Mouse (Mus musculus): ENCODE data around the gene Fam78b. TPM values are rescaled to one million over a fixed set of nuclear protein-coding genes. Genes with fewer than 3 reads are reported as not detected.

Gene Fam78b
- 1.8 TPM for polyA plus RNA-seq (2014; fragmentation: Illumina TruSeq; extraction: RNeasy Lipid Tissue Mini Kit (QIAGEN cat#74804); ENCODE audit: insufficient read depth, low read depth, low replicate concordance)

DNA sequence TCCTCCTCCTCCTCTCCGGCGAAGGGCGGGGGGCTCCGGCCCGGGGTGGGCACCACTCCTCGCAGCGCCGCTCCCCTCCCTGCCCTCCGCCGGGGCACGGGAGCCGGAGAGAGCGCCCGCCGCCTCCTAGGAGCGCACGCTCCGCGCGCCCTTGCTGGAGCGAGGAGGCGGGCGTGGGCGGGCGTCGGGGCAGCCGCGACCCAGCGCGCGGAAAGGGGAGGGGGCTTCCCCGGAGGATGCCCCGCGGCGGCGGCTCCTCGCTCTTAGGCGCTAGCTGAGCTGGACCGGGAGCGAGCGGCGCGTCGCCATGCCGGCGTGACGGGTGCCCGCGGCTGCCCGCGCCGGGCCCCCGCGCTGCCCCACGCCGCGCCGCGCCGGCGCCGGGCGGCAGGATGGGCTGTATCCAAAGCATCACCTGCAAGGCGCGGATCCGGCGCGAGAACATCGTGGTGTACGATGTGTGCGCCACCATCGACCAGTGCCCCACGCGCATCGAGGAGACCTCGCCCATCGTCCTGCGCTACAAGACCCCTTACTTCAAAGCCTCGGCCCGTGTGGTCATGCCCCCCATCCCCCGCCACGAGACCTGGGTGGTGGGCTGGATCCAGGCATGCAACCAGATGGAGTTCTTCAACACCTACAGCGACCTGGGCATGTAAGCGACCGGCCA, at the start of gene Fam78b:
Fam78b (plus strand) TSS at position 244 of the 670 bp plus-strand sequence.

All from lung, adult 10 weeks (tissue).